Mouse (Mus musculus): ENCODE results near the gene Icam2. TPM values are rescaled to one million over a fixed set of nuclear protein-coding genes. Genes with fewer than 3 reads are reported as not detected.

Gene Icam2
- polyA plus RNA-seq, 1 experiment from 2014 or later, result 38.1 TPM

GRCm38 (mm10) chr11:106387020-106387419, 855 bp downstream of the Icam2 start:
- no peak overlapping the region for H3K4me2 ChIP-seq (replicated peaks)
- no peaks in the 10 kb centered on the region; the same call in 1 of the 2 replicates for H3K4me1 ChIP-seq (replicated peaks)
- H3K4me3 ChIP-seq (replicated peaks), result no peak overlapping the region
- no peaks in the 10 kb centered on the region for H3K36me3 ChIP-seq
- WGBS, result 62% methylated on average over 6 of the region's 6 CpGs
- no peak overlapping the region for H3K27ac ChIP-seq
- no peaks in the 10 kb centered on the region for H3K9me3 ChIP-seq
- no peak overlapping the region for H3K9ac ChIP-seq
- no peak; the same call in 1 of the 2 replicates for ATAC-seq
- H3K27me3 ChIP-seq (replicated peaks), result no peaks in the 10 kb centered on the region

- Histone ChIP-seq H3K27ac (no peak overlapping the region), H3K27me3 (replicated peaks) (no peaks in the 10 kb centered on the region), H3K4me3 (replicated peaks) (no peak overlapping the region), H3K4me2 (replicated peaks) (no peak overlapping the region), H3K36me3 (no peaks in the 10 kb centered on the region), H3K9ac (no peak overlapping the region), H3K4me1 (replicated peaks) (no peaks in the 10 kb centered on the region; the same call in 1 of the 2 replicates), H3K9me3 (no peaks in the 10 kb centered on the region)
- 88% methylated on average over 3 of the region's 3 CpGs for WGBS
- no peak for ATAC-seq
Observed at GRCm38 (mm10) chr11:106386409-106386808, 1.5 kb downstream of the Icam2 start.

- ATAC-seq, result no peak
- H3K4me1 ChIP-seq (replicated peaks), result no peaks in the 10 kb centered on the region
Observed at GRCm38 (mm10) chr11:106383051-106383790, 4.7 kb downstream of the Icam2 start.

GRCm38 (mm10) chr11:106382424-106382823, 5.5 kb downstream of the Icam2 start:
- no peak; the same call in 1 of the 2 replicates for ATAC-seq
- no peaks in the 10 kb centered on the region for H3K27me3 ChIP-seq (replicated peaks)
- H3K4me2 ChIP-seq (replicated peaks), result no peak overlapping the region
- WGBS, result 73% methylated on average over 5 of the region's 5 CpGs
- H3K9ac ChIP-seq, result no peak overlapping the region
- H3K4me3 ChIP-seq (replicated peaks), result peak overlapping the region; percentile 9; the same call in 1 of the 2 replicates
- no peaks in the 10 kb centered on the region for H3K4me1 ChIP-seq (replicated peaks)
- no peaks in the 10 kb centered on the region for H3K36me3 ChIP-seq
- H3K27ac ChIP-seq, result peak overlapping the region; percentile 58; the same call in 1 of the 2 replicates
- no peaks in the 10 kb centered on the region for H3K9me3 ChIP-seq

More at GRCm38 (mm10) chr11:106383051-106383790, 4.7 kb downstream of the Icam2 start:
- Histone ChIP-seq H3K9ac (no peak overlapping the region), H3K27ac (peak overlapping the region; percentile 54; the same call in 1 of the 2 replicates), H3K4me2 (replicated peaks) (no peak overlapping the region), H3K36me3 (no peaks in the 10 kb centered on the region), H3K27me3 (replicated peaks) (no peaks in the 10 kb centered on the region), H3K9me3 (no peaks in the 10 kb centered on the region), H3K4me3 (replicated peaks) (no peak overlapping the region)
- WGBS, result 84% methylated on average over 6 of the region's 6 CpGs

GRCm38 (mm10) chr11:106381883-106382282, 6.0 kb downstream of the Icam2 start:
- H3K27ac ChIP-seq, result no peak overlapping the region

GRCm38 (mm10) chr11:106381011-106381410, 6.9 kb downstream of the Icam2 start:
- no peak overlapping the region for H3K27ac ChIP-seq
- H3K36me3 ChIP-seq, result no peaks in the 10 kb centered on the region
- H3K4me2 ChIP-seq (replicated peaks), result no peak overlapping the region
- ATAC-seq, result no peak
- H3K27me3 ChIP-seq (replicated peaks), result no peaks in the 10 kb centered on the region
- no peaks in the 10 kb centered on the region for H3K4me1 ChIP-seq (replicated peaks)
- H3K9ac ChIP-seq, result no peak overlapping the region; the same call in 1 of the 2 replicates
- H3K9me3 ChIP-seq, result no peaks in the 10 kb centered on the region
- H3K4me3 ChIP-seq (replicated peaks), result peak overlapping the region; percentile 3; the same call in 1 of the 2 replicates
- 77% methylated on average over 11 of the region's 11 CpGs for WGBS

More at GRCm38 (mm10) chr11:106381883-106382282, 6.0 kb downstream of the Icam2 start:
- WGBS, result 76% methylated on average over 7 of the region's 7 CpGs
- no peak for ATAC-seq
- no peaks in the 10 kb centered on the region for H3K4me1 ChIP-seq (replicated peaks)
- no peak overlapping the region for H3K9ac ChIP-seq
- no peaks in the 10 kb centered on the region for H3K36me3 ChIP-seq
- H3K9me3 ChIP-seq, result no peaks in the 10 kb centered on the region
- no peak overlapping the region for H3K4me2 ChIP-seq (replicated peaks)
- peak overlapping the region; percentile 9; the same call in 1 of the 2 replicates for H3K4me3 ChIP-seq (replicated peaks)
- H3K27me3 ChIP-seq (replicated peaks), result no peaks in the 10 kb centered on the region

- Histone ChIP-seq H3K9ac (no peak overlapping the region), H3K9me3 (no peaks in the 10 kb centered on the region), H3K36me3 (no peaks in the 10 kb centered on the region), H3K27ac (no peak overlapping the region), H3K4me1 (replicated peaks) (peaks cover 14% of the 10 kb centered on the region), H3K27me3 (replicated peaks) (no peaks in the 10 kb centered on the region), H3K4me3 (replicated peaks) (no peak overlapping the region), H3K4me2 (replicated peaks) (peak overlapping the region; percentile 9; the same call in 1 of the 2 replicates)
- WGBS, result 82% methylated on average over 5 of the region's 5 CpGs
- ATAC-seq, result peak; percentile 34; the same call in 1 of the 2 replicates
Observed at GRCm38 (mm10) chr11:106374979-106375378, 12.9 kb downstream of the Icam2 start.

GRCm38 (mm10) chr11:106374559-106374958, 13.3 kb downstream of the Icam2 start:
- Histone ChIP-seq H3K36me3 (no peaks in the 10 kb centered on the region), H3K9me3 (no peaks in the 10 kb centered on the region), H3K4me1 (replicated peaks) (peaks cover 14% of the 10 kb centered on the region), H3K27ac (0 out of 2 replicates have a peak overlapping the region, but pooled peaks have one; percentile 17), H3K4me3 (replicated peaks) (no peak overlapping the region), H3K4me2 (replicated peaks) (peak overlapping the region; percentile 9), H3K9ac (no peak overlapping the region), H3K27me3 (replicated peaks) (no peaks in the 10 kb centered on the region)
- ATAC-seq, result peak; percentile 80
- 32% methylated on average over 9 of the region's 9 CpGs for WGBS

- no peaks in the 10 kb centered on the region for H3K9me3 ChIP-seq
- WGBS, result 40% methylated on average over 11 of the region's 11 CpGs
- peaks cover 14% of the 10 kb centered on the region for H3K4me1 ChIP-seq (replicated peaks)
- H3K9ac ChIP-seq, result no peak overlapping the region
- no peak overlapping the region for H3K4me3 ChIP-seq (replicated peaks)
- 0 out of 2 replicates have a peak, but pooled peaks have one; percentile 36 for ATAC-seq
- no peaks in the 10 kb centered on the region for H3K36me3 ChIP-seq
- no peaks in the 10 kb centered on the region for H3K27me3 ChIP-seq (replicated peaks)
- 0 out of 2 replicates have a peak overlapping the region, but pooled peaks have one; percentile 17 for H3K27ac ChIP-seq
- H3K4me2 ChIP-seq (replicated peaks), result peak overlapping the region; percentile 9; the same call in 1 of the 2 replicates
Observed at GRCm38 (mm10) chr11:106373998-106374397, 13.9 kb downstream of the Icam2 start.

- no peaks in the 10 kb centered on the region for H3K9me3 ChIP-seq
- H3K9ac ChIP-seq, result no peak overlapping the region
- H3K27ac ChIP-seq, result no peak overlapping the region
- ATAC-seq, result 0 out of 2 replicates have a peak, but pooled peaks have one; percentile 43
- no peak overlapping the region for H3K4me2 ChIP-seq (replicated peaks)
- 4% methylated on average over 3 of the region's 3 CpGs for WGBS
- no peak overlapping the region for H3K4me3 ChIP-seq (replicated peaks)
- H3K4me1 ChIP-seq (replicated peaks), result peaks cover 13% of the 10 kb centered on the region
- no peaks in the 10 kb centered on the region for H3K36me3 ChIP-seq
- H3K27me3 ChIP-seq (replicated peaks), result no peaks in the 10 kb centered on the region
Observed at GRCm38 (mm10) chr11:106366316-106366715, 21.6 kb downstream of the Icam2 start.

GRCm38 (mm10) chr11:106365366-106365765, 22.5 kb downstream of the Icam2 start, which contains the start of gene Prr29:
TSS of gene Prr29 (plus strand) at chr11:106365472.
- no peaks in the 10 kb centered on the region for H3K9me3 ChIP-seq
- no peaks in the 10 kb centered on the region for H3K27me3 ChIP-seq (replicated peaks)
- ATAC-seq, result no peak
- no peak within 1 kb of the TSS for H3K27ac ChIP-seq
- 49% methylated on average over 10 of the region's 10 CpGs for WGBS
- peaks cover 13% of the 10 kb centered on the region for H3K4me1 ChIP-seq (replicated peaks)
- no peak within 1 kb of the TSS for H3K9ac ChIP-seq
- H3K4me3 ChIP-seq (replicated peaks), result no peak within 1 kb of the TSS
- H3K36me3 ChIP-seq, result no peaks in the 10 kb centered on the region
- H3K4me2 ChIP-seq (replicated peaks), result peak within 1 kb of the TSS; percentile 24; the same call in 1 of the 2 replicates

- Histone ChIP-seq H3K9me3 (no peaks in the 10 kb centered on the region), H3K4me3 (replicated peaks) (no peak overlapping the region), H3K36me3 (no peaks in the 10 kb centered on the region), H3K4me1 (replicated peaks) (peaks cover 13% of the 10 kb centered on the region), H3K27ac (no peak overlapping the region), H3K9ac (no peak overlapping the region), H3K4me2 (replicated peaks) (peak overlapping the region; percentile 24; the same call in 1 of the 2 replicates), H3K27me3 (replicated peaks) (no peaks in the 10 kb centered on the region)
- WGBS, result 10% methylated on average over 11 of the region's 11 CpGs
- ATAC-seq, result no peak
Observed at GRCm38 (mm10) chr11:106364712-106365111, 23.2 kb downstream of the Icam2 start.
